Mouse (Mus musculus): ENCODE data around the gene Gp5.

DNA sequence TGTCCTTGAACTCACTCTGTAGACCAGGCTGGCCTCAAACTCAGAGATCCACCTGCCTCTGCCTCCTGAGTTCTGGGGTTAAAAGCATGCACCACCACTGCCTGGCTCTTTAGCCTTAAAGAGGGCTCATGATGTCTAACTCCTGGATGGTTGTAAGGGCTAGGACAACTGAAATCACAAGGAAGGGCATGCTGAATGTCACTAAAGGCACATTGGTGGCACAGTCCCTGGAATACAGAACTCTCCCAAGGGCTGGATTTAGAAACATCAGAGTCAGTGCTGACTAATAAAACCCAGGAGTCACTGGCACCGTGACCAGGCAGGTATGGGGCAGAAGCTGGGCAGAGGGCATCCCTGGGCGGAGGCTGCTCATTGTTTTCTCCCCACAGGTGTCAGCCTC, 7.2 kb downstream of the Gp5 start:
- TF ChIP-seq CTCF (IDR thresholded peaks at IDR 0.05) (no peak), EP300 (IDR thresholded peaks at IDR 0.05; ENCODE audit: insufficient read depth, low read depth, low read length) (no peak), POLR2A (IDR thresholded peaks at IDR 0.05; ENCODE audit: insufficient read depth, low read depth, low read length) (no peak)
